Mouse (Mus musculus): ENCODE data around the gene Mpst. TPM values are rescaled to one million over a fixed set of nuclear protein-coding genes. Genes with fewer than 3 reads are reported as not detected.

The Mpst gene
- polyA plus RNA-seq (2012) = 123 and 135 TPM in 2 replicates

DNA sequence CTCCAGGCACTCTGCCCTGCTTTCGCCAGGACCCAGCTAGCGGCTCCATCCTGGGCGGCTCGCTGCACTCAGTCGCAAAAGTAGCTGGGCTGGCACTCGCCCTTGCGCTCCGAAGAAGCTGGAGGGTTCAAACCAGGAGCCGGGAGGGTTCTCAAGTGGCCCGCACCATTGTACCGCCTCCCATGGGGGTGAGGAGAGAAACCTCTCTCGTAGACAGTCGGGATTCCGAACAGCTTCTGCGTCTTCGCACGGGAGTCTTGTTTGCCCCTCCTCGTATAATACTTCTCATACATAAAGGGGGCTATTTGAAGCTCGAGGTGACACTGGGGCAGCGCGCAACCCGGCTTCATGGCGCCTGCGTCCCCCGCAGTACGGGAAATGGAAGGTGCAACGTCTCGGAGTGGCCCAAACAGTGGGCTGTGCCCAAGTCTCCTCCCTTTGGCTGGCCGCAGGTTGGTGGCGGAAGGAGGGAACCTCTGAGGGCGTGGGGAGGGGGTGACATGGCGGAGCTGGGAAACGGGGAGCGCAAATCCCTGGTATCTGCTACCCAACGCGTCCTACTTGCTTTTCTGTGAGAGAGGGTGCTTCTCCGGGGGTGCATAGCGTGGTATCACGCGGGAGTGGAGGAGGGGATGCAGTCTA, at the start of gene Mpst:
Gene Mpst (plus strand): TSS at position 124 of the 642 bp plus-strand sequence.
- no peak for TF ChIP-seq GATA1 (IDR thresholded peaks at IDR 0.05; ENCODE audit: low read length)

DNA sequence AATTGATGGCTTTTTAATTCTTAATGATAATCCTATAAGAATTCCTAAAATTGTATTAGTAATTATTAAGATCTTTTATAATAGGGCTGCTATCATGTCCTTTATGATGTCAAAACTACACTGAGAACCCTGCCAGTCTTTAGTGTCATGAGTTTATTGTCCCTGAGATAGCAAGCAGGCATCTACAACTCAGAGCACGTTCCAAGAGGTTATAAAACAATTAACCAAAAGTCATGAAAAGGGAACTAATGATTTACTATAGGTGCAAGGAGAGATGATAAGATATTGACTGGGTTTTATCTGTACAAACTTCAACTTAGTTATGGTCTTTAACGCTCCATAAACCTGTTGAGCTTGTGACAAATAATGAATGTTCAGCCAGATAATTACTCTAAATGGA, 40.3 kb upstream of the Mpst start:
- TF ChIP-seq GATA1 (IDR thresholded peaks at IDR 0.05; ENCODE audit: low read length) = no peak

DNA sequence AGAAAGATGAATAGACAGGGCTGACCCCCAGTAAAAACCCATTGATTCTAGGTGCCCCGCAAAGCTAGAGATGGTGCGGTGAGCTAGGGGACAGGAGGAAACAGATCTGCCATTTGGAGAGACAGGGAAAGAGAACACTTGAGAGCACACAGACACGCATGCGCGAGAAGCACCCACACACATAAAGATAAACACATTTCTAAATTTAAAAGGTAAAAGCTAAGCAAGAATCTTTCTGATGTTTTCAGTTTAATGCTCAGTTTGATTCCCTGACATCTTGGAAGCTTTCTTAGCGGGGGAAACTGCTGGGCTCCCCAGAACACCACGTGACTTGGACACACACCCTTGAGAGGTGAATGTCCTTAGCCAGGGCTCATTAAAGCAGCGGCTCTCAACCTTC, 39.3 kb upstream of the Mpst start:
- no peak for TF ChIP-seq GATA1 (IDR thresholded peaks at IDR 0.05; ENCODE audit: low read length)

DNA sequence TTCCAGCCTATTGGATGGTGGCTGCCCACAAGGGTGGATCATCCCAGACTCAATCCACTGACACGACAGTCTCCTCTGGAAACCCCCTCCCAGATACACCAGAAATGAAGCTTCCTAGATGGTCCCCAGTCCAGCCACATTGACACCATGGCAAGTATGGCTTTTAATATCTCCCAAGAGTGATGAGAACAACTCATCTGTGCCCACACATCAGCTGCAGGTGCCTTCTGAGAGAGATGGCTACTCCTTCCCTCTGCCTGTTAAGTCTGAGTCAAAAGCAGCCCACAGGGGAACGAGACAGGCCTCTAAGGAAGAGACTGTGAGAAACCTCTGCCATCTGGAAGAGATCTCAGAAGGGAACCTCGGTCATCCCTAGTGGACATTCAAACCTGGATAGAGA, 38.4 kb upstream of the Mpst start:
- no peak for TF ChIP-seq GATA1 (IDR thresholded peaks at IDR 0.05; ENCODE audit: low read length)

DNA sequence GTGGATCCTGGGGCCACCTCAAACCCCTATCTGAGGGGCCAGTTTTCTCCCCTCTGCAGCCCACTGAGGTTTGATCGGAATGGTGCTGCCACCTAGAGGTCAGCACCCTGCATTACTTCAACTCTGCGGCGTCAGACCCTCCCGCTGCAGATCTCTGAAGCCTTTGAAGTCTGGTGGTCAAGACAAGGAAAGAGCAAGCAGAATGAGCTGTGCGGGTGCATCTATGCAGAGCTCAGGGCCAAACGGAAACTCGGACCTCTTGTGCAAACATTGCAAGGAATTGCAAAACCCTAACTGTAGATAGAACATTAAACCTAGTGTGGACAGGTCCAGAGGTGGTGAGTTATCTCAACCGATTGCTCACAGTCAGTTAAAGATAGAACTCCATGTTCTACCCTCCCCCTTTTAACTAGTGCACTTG, 37.3 kb upstream of the Mpst start:
- TF ChIP-seq GATA1 (IDR thresholded peaks at IDR 0.05; ENCODE audit: low read length) = no peak

DNA sequence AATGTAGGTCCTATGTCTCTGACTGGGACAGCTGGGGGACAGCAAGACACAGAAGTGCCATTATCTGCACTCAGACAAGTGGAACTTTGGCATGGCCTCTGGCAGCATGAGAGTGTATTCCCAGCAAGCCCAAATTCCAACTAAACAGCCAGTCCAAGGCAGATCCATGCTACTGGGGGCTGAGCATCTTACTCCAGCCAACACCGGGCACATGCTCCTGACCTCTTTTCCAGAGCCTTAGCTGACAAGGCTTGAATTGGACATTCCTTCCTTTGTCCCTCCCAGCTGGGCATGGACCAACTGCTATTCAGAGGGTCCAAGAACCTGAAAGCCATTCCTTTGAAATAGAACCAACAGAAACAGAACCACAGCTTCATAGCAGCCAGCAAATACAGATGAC, 36.6 kb upstream of the Mpst start:
- TF ChIP-seq GATA1 (IDR thresholded peaks at IDR 0.05; ENCODE audit: low read length) = no peak

DNA sequence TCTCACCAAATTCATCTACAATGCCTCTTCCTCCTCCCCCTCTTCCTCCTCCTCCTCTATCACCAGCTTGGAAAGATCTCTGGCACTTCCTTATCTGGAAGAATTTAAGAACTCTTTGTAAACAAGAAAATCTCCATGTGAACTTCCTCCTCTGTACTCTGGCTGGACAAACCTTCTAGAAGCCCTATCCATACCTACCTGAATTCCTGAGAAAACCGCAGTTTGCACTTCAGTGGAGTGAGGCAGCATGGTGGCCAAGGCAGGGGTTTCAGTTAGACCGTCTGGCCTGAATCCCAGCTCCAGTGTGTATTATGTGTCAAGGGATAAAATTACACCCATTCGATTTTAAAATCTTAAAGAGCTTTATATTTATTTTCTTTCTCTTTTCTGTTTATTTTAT, 33.4 kb upstream of the Mpst start:
- TF ChIP-seq GATA1 (IDR thresholded peaks at IDR 0.05; ENCODE audit: low read length) = no peak

DNA sequence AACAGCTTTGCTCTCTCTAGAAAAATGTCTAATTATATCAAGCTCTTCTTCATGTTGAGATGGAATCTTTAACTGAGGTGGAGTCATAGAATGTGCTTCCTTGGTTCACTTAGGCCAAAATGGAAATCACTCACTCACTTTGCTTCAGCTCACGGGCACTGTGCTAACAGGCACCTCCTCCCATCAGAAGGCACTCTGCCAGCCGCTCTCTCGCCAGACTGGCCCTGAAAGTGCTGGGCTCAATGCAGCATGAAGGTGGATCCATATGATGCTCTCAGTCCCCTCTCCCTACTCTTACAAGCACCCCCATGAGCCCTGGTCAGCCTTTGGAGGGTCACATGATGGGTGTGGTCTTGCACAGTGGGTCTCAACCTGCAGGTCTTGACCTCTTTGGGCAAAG, 32.0 kb upstream of the Mpst start:
- no peak for TF ChIP-seq GATA1 (IDR thresholded peaks at IDR 0.05; ENCODE audit: low read length)

DNA sequence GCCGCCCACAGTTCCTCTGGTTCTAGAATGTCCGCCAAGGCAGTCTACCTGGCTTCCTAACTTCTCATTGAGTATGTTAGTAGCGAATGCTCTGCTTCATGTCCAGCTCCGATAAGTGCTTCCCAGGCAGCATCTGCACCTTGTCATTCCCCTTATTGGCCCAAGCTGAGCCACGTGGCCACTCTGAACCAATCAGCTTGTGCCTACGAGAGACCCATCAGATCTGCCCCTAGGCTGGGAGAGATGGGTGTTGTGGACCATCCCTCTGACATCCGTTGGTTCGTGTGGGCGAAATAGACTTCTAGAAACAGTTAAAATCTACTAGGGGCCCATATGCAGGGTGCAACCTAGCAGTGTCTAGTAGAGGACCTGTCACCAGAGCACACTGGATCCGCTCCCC, 28.4 kb upstream of the Mpst start:
- TF ChIP-seq GATA1 (IDR thresholded peaks at IDR 0.05; ENCODE audit: low read length) = no peak

DNA sequence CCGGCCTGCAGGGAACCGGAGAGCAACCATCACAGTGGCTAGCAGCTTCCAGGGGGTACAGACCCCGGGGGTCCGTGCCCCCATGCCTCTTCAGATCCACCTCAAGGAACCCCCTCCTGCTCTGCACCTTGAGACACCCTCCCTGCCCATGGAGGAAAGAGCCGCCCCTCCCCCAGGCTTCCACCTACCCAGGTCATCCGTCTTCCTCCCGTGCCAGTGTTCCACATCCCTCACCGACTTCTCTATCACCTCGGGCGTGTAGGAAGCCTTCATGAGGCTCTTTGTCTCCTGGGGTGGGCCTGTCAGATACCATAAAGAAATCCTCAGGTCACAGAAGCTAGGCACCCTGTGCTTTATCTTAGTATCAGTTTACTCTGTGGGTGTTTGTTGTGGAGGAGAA, 27.7 kb upstream of the Mpst start:
- no peak for TF ChIP-seq GATA1 (IDR thresholded peaks at IDR 0.05; ENCODE audit: low read length)

DNA sequence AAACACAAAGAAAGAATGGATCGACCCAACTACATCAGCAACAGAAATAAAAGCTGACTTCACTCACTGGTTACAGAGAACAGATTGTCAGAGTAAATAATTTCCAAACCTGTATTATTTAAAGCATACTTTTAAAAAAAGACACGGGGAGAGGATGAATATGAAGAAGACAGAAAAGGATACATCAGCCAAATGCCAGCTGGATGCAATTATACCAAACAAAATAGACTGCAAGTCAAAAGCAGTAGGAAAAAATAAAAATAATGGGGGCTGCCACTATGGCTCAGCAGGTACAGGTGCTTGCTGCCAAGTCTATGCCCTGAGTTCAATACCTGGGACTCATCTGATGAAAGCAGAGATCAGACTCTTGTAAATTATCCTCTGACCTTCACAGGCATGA, 26.0 kb upstream of the Mpst start:
- no peak for TF ChIP-seq GATA1 (IDR thresholded peaks at IDR 0.05; ENCODE audit: low read length)

DNA sequence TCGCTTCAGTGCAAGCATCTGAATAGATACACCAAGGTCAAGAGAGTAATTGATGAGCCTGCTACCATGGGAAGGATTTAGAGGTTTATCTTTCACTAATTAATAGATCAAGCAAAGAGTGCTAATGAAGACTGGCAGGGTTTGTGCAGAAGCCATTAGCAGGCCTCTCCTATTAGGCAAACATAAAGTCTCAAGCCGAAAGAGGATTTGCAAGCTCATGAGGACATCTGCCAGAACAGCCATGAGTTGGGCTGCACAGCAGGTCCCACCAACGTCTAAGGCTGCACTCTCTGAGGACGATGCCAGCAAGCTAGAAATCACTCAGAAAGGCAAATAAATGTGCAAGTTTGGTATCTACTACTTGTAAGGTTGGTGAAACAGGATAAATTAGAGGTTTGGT, 25.5 kb upstream of the Mpst start:
- TF ChIP-seq GATA1 (IDR thresholded peaks at IDR 0.05; ENCODE audit: low read length) = no peak

DNA sequence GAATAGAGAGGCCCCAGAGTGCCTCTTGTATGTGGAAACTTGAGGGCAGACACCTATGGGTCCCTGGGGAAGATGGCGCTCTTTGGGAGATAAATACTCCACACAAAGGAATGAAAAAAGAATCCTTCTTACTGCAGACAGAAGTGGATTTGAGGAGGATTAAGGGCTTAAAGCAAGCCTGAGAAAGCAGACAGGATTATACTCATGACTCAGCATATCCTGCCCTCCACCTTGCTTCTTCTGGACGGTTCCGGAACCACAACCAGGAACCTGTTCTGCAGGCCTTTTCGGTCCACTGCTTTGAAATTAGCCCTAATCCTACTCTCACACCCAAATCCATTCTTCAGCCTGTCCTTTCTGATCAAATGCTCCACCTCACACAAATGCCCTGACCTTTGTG, 24.1 kb upstream of the Mpst start:
- TF ChIP-seq GATA1 (IDR thresholded peaks at IDR 0.05; ENCODE audit: low read length) = no peak

DNA sequence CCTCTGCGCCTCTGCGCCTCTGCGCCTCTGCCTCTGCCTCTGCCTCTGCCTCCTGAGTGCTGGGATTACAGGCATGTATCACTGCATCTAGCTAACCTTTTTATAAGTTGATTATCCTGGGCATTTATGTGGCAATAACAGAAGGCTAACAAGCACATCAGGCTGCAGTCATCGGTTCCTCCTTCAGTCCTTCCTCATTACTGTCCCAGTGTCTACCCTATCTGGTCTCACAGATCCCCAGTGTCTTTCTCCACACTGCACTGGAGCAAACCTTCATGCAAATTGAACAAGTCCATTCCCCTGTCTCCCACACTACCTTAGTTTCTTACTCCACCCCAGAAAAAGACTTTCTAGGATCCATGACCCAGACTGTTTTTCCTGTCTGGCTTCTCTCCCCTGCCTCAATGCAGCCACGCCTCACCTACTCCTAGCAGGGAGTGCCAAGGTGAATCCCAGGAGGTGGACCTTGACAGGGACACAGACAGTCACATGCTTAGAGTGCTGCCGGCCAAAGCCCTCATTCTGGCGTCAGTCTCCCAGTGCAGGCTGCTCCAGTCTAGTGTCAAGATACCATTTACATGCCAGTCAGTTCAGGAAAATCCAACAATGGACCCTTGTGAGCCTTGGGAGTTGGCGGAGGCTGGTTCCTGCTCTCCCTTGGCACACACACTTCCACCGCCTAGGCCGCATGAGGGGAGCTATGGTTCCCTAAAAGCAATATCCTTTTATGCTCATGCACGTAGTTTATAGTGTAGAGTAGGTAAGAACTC, 22.6 kb upstream of the Mpst start:
- TF ChIP-seq GATA1 (IDR thresholded peaks at IDR 0.05; ENCODE audit: low read length) = no peak

DNA sequence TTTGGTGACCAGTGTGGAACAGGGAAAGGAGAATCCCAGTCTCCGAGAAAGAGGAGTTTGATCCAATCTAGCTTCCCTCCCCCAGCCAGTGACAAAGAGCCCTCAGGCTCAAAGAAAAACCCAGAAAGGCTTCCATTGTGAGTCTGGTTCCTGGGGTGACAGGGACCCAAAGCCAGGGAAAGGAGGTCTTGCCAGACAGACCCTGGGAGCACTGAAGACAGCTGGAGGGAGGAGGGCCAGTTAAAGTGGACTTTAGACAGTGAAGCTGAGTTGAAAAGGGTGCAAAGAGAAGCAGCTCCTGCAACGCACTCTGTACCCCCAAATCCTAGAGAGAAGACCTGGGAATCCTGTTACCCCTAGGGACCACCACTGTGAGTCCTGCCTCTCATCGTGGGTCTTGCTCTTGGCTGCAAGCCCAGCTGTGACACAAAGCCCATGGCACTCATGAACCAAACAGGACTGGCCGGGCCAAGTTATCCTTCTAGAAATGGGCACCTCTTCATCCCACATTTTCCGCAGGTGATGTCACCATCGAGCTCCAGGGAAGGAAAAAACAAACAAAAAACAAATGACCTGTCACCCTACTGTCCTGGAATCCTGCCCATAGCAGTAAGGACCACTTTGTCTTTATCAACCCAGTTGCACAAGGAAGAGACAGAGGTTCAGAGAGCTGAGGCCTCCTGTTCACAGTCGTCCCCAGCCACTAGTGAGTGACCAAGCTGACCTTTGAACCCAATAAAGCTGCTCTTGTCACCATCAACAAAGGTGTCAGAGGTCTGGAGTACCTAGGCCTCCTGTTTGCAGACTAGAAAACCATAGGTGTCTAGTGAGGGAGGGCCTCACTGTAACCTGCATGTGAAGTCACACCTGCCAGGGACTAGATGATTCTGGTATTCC, 21.7 kb upstream of the Mpst start:
- no peak for TF ChIP-seq GATA1 (IDR thresholded peaks at IDR 0.05; ENCODE audit: low read length)

DNA sequence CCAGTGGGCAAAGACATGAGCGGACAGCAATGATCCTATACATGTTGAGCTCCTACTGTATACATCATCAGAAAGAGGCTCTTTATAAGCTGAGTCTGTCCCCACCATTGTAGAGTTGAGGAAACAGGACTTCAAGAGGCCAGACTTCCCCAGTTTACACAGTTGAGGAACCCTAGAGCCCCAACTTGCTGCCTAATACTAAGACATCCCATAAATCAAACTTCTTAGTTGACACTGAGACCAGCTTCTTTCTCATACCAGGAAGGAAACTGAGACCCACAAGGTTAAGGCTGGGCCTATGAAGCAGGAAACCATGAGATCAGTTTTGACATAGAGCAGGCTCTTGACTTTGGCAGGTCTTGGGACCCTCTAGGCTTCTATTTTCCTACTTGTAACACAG, 20.7 kb upstream of the Mpst start:
- TF ChIP-seq GATA1 (IDR thresholded peaks at IDR 0.05; ENCODE audit: low read length) = no peak

Measured in G1E-ER4 (cell line).